14 mouse cellular contexts compared by ENCODE assay signal in the genomic region with DNA sequence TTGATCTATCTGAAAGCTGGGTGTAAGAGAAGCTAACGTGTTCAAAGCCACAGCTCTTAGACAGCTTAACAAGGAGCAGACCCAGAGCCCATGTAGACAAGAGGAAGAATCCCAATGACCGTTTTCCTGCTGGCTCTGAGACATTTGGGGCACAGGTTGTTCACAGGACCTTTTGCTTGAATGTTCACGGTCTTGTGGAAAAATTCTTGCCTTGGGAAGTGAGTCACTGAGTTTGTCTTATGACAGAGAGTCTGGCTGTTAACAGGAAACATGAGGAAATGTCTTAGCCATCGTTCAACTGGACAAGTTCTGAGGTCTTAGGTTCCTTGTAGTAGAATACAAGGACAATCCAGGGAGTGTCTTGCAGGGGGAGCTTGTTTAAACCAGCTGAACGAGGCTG. TPM values are rescaled to one million over a fixed set of nuclear protein-coding genes. Genes with fewer than 3 reads are reported as not detected.
A peak's percentile ranks its signal among the peaks of the same experiment; 100 is the strongest.
DNase-seq lines count a peak whose midpoint lies in the region; ATAC-seq and TF ChIP-seq lines count a peak whose summit lies in the region.
"Had no signal": no experiment of that assay in that cellular context is flagged by ENCODE, and none has a peak within 500 bp of the region (broad histone marks: within the 10 kb centered on the region; RNA-seq: fewer than 3 reads in every experiment).

No protein-coding gene starts in this region.

- H3K4me2 ChIP-seq in stomach, postnatal 0 days (replicated peaks; ENCODE audit: low read depth), result no peak overlapping the region
- no peak overlapping the region for H3K4me2 ChIP-seq in forebrain, embryonic 14.5 days (ENCODE audit: low read length)
- H3K4me2 ChIP-seq: liver, embryonic 13.5 days had no signal

- H3K9me3 ChIP-seq in stomach, postnatal 0 days (ENCODE audit: control insufficient read depth, low read length), result no peaks in the 10 kb centered on the region
- H3K9me3 ChIP-seq in forebrain, embryonic 14.5 days (replicated peaks; ENCODE audit: control insufficient read depth, low read length), result no peaks in the 10 kb centered on the region
- H3K9me3 ChIP-seq: liver, embryonic 13.5 days had no signal

- WGBS in stomach, postnatal 0 days, result 37% methylated on average over 5 of the region's 5 CpGs
- WGBS in forebrain, embryonic 14.5 days, result 77% methylated on average over 5 of the region's 5 CpGs

- no peaks in the 10 kb centered on the region for H3K36me3 ChIP-seq in stomach, postnatal 0 days (ENCODE audit: control insufficient read depth, insufficient read depth, low read length)
- H3K36me3 ChIP-seq in forebrain, embryonic 14.5 days (ENCODE audit: control insufficient read depth, insufficient read depth, low read length), result no peaks in the 10 kb centered on the region
- H3K36me3 ChIP-seq: liver, embryonic 13.5 days had no signal

- H3K4me1 ChIP-seq in stomach, postnatal 0 days (replicated peaks; ENCODE audit: control insufficient read depth, insufficient read depth), result no peaks in the 10 kb centered on the region
- no peaks in the 10 kb centered on the region for H3K4me1 ChIP-seq in forebrain, embryonic 14.5 days (ENCODE audit: control insufficient read depth, insufficient read depth, low read length)
- H3K4me1 ChIP-seq: liver, embryonic 13.5 days had no signal

- no peak for TF ChIP-seq EP300 in stomach, postnatal 0 days (optimal IDR thresholded peaks at IDR 0.05)

- DNase-seq in gastrocnemius, adult 2 months, result no peak
- DNase-seq in gastrocnemius, postnatal 4 days (ENCODE audit: low spot score in 2 of 2), result no peak
- peak; percentile 42 for DNase-seq in lung, postnatal 25 days (ENCODE audit: low spot score)
- no peak for DNase-seq in lung, postnatal 4 days
- peak; percentile 64 for DNase-seq in heart, adult 8-10 months (ENCODE audit: low spot score)
- no peak for DNase-seq in stomach, postnatal 0 days (ENCODE audit: low spot score)
- DNase-seq in forebrain, embryonic 14.5 days (ENCODE audit: low spot score), result no peak
- DNase-seq: gastrocnemius, postnatal 36 days; liver, embryonic 13.5 days; spleen, adult 18-20 months had no signal

- no peak for TF ChIP-seq CTCF in gastrocnemius, adult 2 months (IDR thresholded peaks at IDR 0.05)
- no peak for TF ChIP-seq CTCF in stomach, postnatal 0 days (IDR thresholded peaks at IDR 0.05; ENCODE audit: low read depth)

- no peak overlapping the region for H3K4me3 ChIP-seq in gastrocnemius, adult 2 months
- no peak overlapping the region for H3K4me3 ChIP-seq in stomach, postnatal 0 days (ENCODE audit: low read depth, low read length)
- H3K4me3 ChIP-seq in forebrain, embryonic 14.5 days (ENCODE audit: low read depth, low read length), result no peak overlapping the region
- H3K4me3 ChIP-seq: liver, embryonic 13.5 days had no signal

- intact Hi-C loops in gastrocnemius, adult 2 months (cut with DNase I), result no loop called here

- H3K27ac ChIP-seq in gastrocnemius, adult 2 months, result peak overlapping the region; percentile 71
- H3K27ac ChIP-seq in stomach, postnatal 0 days (replicated peaks), result no peak overlapping the region
- no peak overlapping the region for H3K27ac ChIP-seq in forebrain, embryonic 14.5 days (ENCODE audit: low read depth, low read length)
- H3K27ac ChIP-seq: liver, embryonic 13.5 days had no signal

- H3K9ac ChIP-seq in stomach, postnatal 0 days (ENCODE audit: low read length), result no peak overlapping the region
- no peak overlapping the region for H3K9ac ChIP-seq in forebrain, embryonic 14.5 days (ENCODE audit: low read length)
- H3K9ac ChIP-seq: liver, embryonic 13.5 days had no signal

- 0 out of 2 replicates have a peak, but pooled peaks have one; percentile 56 for ATAC-seq in stomach, postnatal 0 days (ENCODE audit: low FRiP score, low TSS enrichment)
- no peak for ATAC-seq in inflammation-experienced regulatory T-cells, adult 6 months
- no peak for ATAC-seq in forebrain, embryonic 14.5 days

- H3K27me3 ChIP-seq in stomach, postnatal 0 days (ENCODE audit: control insufficient read depth, insufficient read depth, low read length), result no peaks in the 10 kb centered on the region
- no peaks in the 10 kb centered on the region for H3K27me3 ChIP-seq in forebrain, embryonic 14.5 days (replicated peaks; ENCODE audit: control insufficient read depth, insufficient read depth, low read length)
- H3K27me3 ChIP-seq: liver, embryonic 13.5 days had no signal

RNA-seq across cellular contexts. Expression of a gene that starts 20.7 kb away (rescaled TPM):
- total RNA-seq in gastrocnemius, adult 2 months (2021), result 1 to 10 TPM in 1 of 2 experiments, under 1 TPM in 1; 0.87 to 8.6 TPM
- 10 to 100 TPM; 35.8 to 82.7 TPM for total RNA-seq in gastrocnemius, postnatal 4 days (2021)
- total RNA-seq in heart, adult 8-10 months (2022), result 1 to 10 TPM; 2.5 to 6.3 (median 3.5) TPM
- not detected in 2 replicates for polyA plus RNA-seq in stomach, postnatal 0 days (2015; fragmentation: Nextera tagmentation; extraction: Ambion mirVana)
- under 1 TPM in 2 of 3 experiments, not detected in 1; 0.46 to 0.95 TPM for polyA plus RNA-seq in inflammation-experienced regulatory T-cells, adult 6 months (2017; shearing (Covaris generic))
- polyA plus RNA-seq in forebrain, embryonic 14.5 days (2014; fragmentation: Nextera tagmentation; extraction: Ambion mirVana), result not detected in 2 replicates
- total RNA-seq: left cerebral cortex, adult 8-10 months had no signal
- polyA plus RNA-seq: forebrain, embryonic 11.5 days; intestine, embryonic 14.5 days; liver, embryonic 13.5 days had no signal

RNA-seq across cellular contexts. Expression of a gene that starts 39.5 kb away (rescaled TPM):
- total RNA-seq in gastrocnemius, adult 2 months (2021), result 1 to 10 TPM; 7.6 to 7.9 TPM
- 10 to 100 TPM; 16.2 to 16.4 TPM for total RNA-seq in gastrocnemius, postnatal 4 days (2021)
- total RNA-seq in heart, adult 8-10 months (2022), result 10 to 100 TPM in 1 of 4 experiments, 1 to 10 TPM in 3; 6.7 to 11.0 (median 7.6) TPM
- polyA plus RNA-seq in stomach, postnatal 0 days (2015; fragmentation: Nextera tagmentation; extraction: Ambion mirVana), result 35.9 and 38.0 TPM in 2 replicates
- polyA plus RNA-seq in inflammation-experienced regulatory T-cells, adult 6 months (2017; shearing (Covaris generic)), result 100 to 1,000 TPM in 1 of 3 experiments, 10 to 100 TPM in 2; 34.3 to 110 (median 50.4) TPM
- 82.7 and 110 TPM in 2 replicates for polyA plus RNA-seq in forebrain, embryonic 14.5 days (2014; fragmentation: Nextera tagmentation; extraction: Ambion mirVana)

RNA-seq across cellular contexts. Expression of a gene that starts 57.5 kb away (rescaled TPM):
- total RNA-seq in gastrocnemius, adult 2 months (2021), result 1 to 10 TPM; 2.6 to 3.5 TPM
- 10 to 100 TPM; 13.9 to 16.4 TPM for total RNA-seq in gastrocnemius, postnatal 4 days (2021)
- total RNA-seq in heart, adult 8-10 months (2022), result 1 to 10 TPM; 7.6 to 9.9 (median 8.8) TPM
- 7.7 and 7.9 TPM in 2 replicates for polyA plus RNA-seq in stomach, postnatal 0 days (2015; fragmentation: Nextera tagmentation; extraction: Ambion mirVana)
- 10 to 100 TPM; 24.7 to 67.7 (median 66.3) TPM for polyA plus RNA-seq in inflammation-experienced regulatory T-cells, adult 6 months (2017; shearing (Covaris generic))
- polyA plus RNA-seq in forebrain, embryonic 14.5 days (2014; fragmentation: Nextera tagmentation; extraction: Ambion mirVana), result 46.0 and 56.0 TPM in 2 replicates

RNA-seq across cellular contexts. Expression of a gene that starts 59.8 kb away (rescaled TPM):
- 100 to 1,000 TPM; 458 to 462 TPM for total RNA-seq in gastrocnemius, adult 2 months (2021)
- total RNA-seq in gastrocnemius, postnatal 4 days (2021), result 100 to 1,000 TPM; 274 to 300 TPM
- total RNA-seq in heart, adult 8-10 months (2022), result 100 to 1,000 TPM; 355 to 426 (median 380) TPM
- polyA plus RNA-seq in stomach, postnatal 0 days (2015; fragmentation: Nextera tagmentation; extraction: Ambion mirVana), result 99.0 and 107 TPM in 2 replicates
- 100 to 1,000 TPM; 438 to 692 (median 649) TPM for polyA plus RNA-seq in inflammation-experienced regulatory T-cells, adult 6 months (2017; shearing (Covaris generic))
- 340 and 434 TPM in 2 replicates for polyA plus RNA-seq in forebrain, embryonic 14.5 days (2014; fragmentation: Nextera tagmentation; extraction: Ambion mirVana)

Comparison
In these comparisons a context has a peak if more than half of its experiments do, and no peak if none do; other contexts are left out.
1. DNase-seq: peak in lung, postnatal 25 days (single experiment) and heart, adult 8-10 months (single experiment); none in gastrocnemius, adult 2 months (single experiment), gastrocnemius, postnatal 4 days (0 of 2), lung, postnatal 4 days (0 of 2), stomach, postnatal 0 days (single experiment) and forebrain, embryonic 14.5 days (single experiment).